ENCODE assay signal across 13 mouse cellular contexts in genomic region chr14:57332503-57332902, GRCm38 (mm10).
"Had no signal": no experiment of that assay in that cellular context is flagged by ENCODE, and none has a peak within 500 bp of the region (broad histone marks: within the 10 kb centered on the region; RNA-seq: fewer than 3 reads in every experiment).

No protein-coding gene starts in this region.

- H3K4me1 ChIP-seq: hindbrain, embryonic 15.5 days; midbrain, embryonic 13.5 days; neural tube, embryonic 15.5 days had no signal

- H3K4me3 ChIP-seq: hindbrain, embryonic 15.5 days; midbrain, embryonic 13.5 days; myocyte; neural tube, embryonic 15.5 days had no signal

- ATAC-seq: intestine, embryonic 16.5 days; midbrain, embryonic 13.5 days had no signal

- H3K9ac ChIP-seq: hindbrain, embryonic 15.5 days; midbrain, embryonic 13.5 days; neural tube, embryonic 15.5 days had no signal

- H3K27me3 ChIP-seq: hindbrain, embryonic 15.5 days; midbrain, embryonic 13.5 days; neural tube, embryonic 15.5 days had no signal

- H3K27ac ChIP-seq: hindbrain, embryonic 15.5 days; macrophage; midbrain, embryonic 13.5 days; neural tube, embryonic 15.5 days had no signal

- DNase-seq: kidney, adult 9 months; kidney, postnatal 10 days; left cerebral cortex, postnatal 4 days; right cerebral cortex, adult 18-20 months; right cerebral cortex, postnatal 25 days; thymus, adult 2 months; thymus, postnatal 25 days had no signal

- H3K9me3 ChIP-seq: hindbrain, embryonic 15.5 days; midbrain, embryonic 13.5 days; neural tube, embryonic 15.5 days had no signal

- H3K36me3 ChIP-seq: hindbrain, embryonic 15.5 days; midbrain, embryonic 13.5 days; neural tube, embryonic 15.5 days had no signal

- H3K4me2 ChIP-seq: hindbrain, embryonic 15.5 days; midbrain, embryonic 13.5 days; neural tube, embryonic 15.5 days had no signal
